Mouse (Mus musculus): ENCODE results near the gene Hook2. TPM values are rescaled to one million over a fixed set of nuclear protein-coding genes. Genes with fewer than 3 reads are reported as not detected.

Gene Hook2
- total RNA-seq (2015; ENCODE audit: low replicate concordance), result 0.42 and 0.72 TPM in 2 replicates
- total RNA-seq (2017; ENCODE audit: low replicate concordance), result 2.6 and 4.6 TPM in 2 replicates

GRCm38 (mm10) chr8:84990349-84990748 lies at the start of gene Hook2:
Gene Hook2, plus strand, starts transcription at chr8:84990603.
- peak; percentile 81 for ATAC-seq (replicated peaks; ENCODE audit: low FRiP score, poor library complexity, severe bottlenecking)

GRCm38 (mm10) chr8:84943699-84944098 lies 46.7 kb upstream of the Hook2 start:
- no peak for ATAC-seq (replicated peaks; ENCODE audit: low FRiP score, poor library complexity, severe bottlenecking)

- peak; percentile 95 for ATAC-seq (replicated peaks; ENCODE audit: low FRiP score, poor library complexity, severe bottlenecking)
Observed at GRCm38 (mm10) chr8:84944478-84945160, 45.8 kb upstream of the Hook2 start.

GRCm38 (mm10) chr8:84945235-84945632 lies 45.2 kb upstream of the Hook2 start:
- ATAC-seq (replicated peaks; ENCODE audit: low FRiP score, poor library complexity, severe bottlenecking), result no peak

GRCm38 (mm10) chr8:84945633-84946527 lies 44.5 kb upstream of the Hook2 start:
- no peak for ATAC-seq (replicated peaks; ENCODE audit: low FRiP score, poor library complexity, severe bottlenecking)

- ATAC-seq (replicated peaks; ENCODE audit: low FRiP score, poor library complexity, severe bottlenecking), result no peak
Observed at GRCm38 (mm10) chr8:84946528-84947240, 43.7 kb upstream of the Hook2 start, which contains the start of gene Rtbdn. Gene Rtbdn, plus strand, starts transcription at chr8:84946991.

- no peak for ATAC-seq (replicated peaks; ENCODE audit: low FRiP score, poor library complexity, severe bottlenecking)
Observed at GRCm38 (mm10) chr8:84947241-84947545, 43.2 kb upstream of the Hook2 start.

GRCm38 (mm10) chr8:84949753-84950152 lies 40.6 kb upstream of the Hook2 start:
- ATAC-seq (replicated peaks; ENCODE audit: low FRiP score, poor library complexity, severe bottlenecking), result no peak

GRCm38 (mm10) chr8:84952612-84953255 lies 37.7 kb upstream of the Hook2 start:
- peak; percentile 87 for ATAC-seq (replicated peaks; ENCODE audit: low FRiP score, poor library complexity, severe bottlenecking)

GRCm38 (mm10) chr8:84956768-84957167 lies 33.6 kb upstream of the Hook2 start:
- peak; percentile 69 for ATAC-seq (replicated peaks; ENCODE audit: low FRiP score, poor library complexity, severe bottlenecking)

- no peak for ATAC-seq (replicated peaks; ENCODE audit: low FRiP score, poor library complexity, severe bottlenecking)
Observed at GRCm38 (mm10) chr8:84959811-84960210, 30.6 kb upstream of the Hook2 start.

- ATAC-seq (replicated peaks; ENCODE audit: low FRiP score, poor library complexity, severe bottlenecking), result no peak
Observed at GRCm38 (mm10) chr8:84963952-84964351, 26.5 kb upstream of the Hook2 start.

GRCm38 (mm10) chr8:84965731-84966291 lies 24.6 kb upstream of the Hook2 start:
- peak; percentile 78 for ATAC-seq (replicated peaks; ENCODE audit: low FRiP score, poor library complexity, severe bottlenecking)

GRCm38 (mm10) chr8:84966603-84967002 lies 23.8 kb upstream of the Hook2 start:
- no peak for ATAC-seq (replicated peaks; ENCODE audit: low FRiP score, poor library complexity, severe bottlenecking)

- no peak for ATAC-seq (replicated peaks; ENCODE audit: low FRiP score, poor library complexity, severe bottlenecking)
Observed at GRCm38 (mm10) chr8:84967532-84968304, 22.7 kb upstream of the Hook2 start.

- ATAC-seq (replicated peaks; ENCODE audit: low FRiP score, poor library complexity, severe bottlenecking), result no peak
Observed at GRCm38 (mm10) chr8:84968650-84969049, 21.8 kb upstream of the Hook2 start.

GRCm38 (mm10) chr8:84969241-84970134 lies 20.9 kb upstream of the Hook2 start, which contains the start of the genes Gm49661, Prdx2 and Rnaseh2a:
Gene Gm49661, minus strand, starts transcription at chr8:84969433.
Gene Prdx2, plus strand, starts transcription at chr8:84969587.
Gene Rnaseh2a, minus strand, starts transcription at chr8:84969767.
- peak; percentile 51 for ATAC-seq (replicated peaks; ENCODE audit: low FRiP score, poor library complexity, severe bottlenecking)

Measured in erythroid progenitor cell, adult 5-6 weeks (primary cell).